Mouse (Mus musculus) liver (tissue): ENCODE data around the gene Cage1.

Experiments used
- DNase-seq: peaks from one replicate; pipeline ENCODE4 v3.0.0-alpha.2; 2020; ENCODE audit warnings: mixed read lengths

The Cage1 gene

GRCm38 (mm10) chr13:38037044-38037687 is at the start of gene Cage1:
TSS of gene Cage1 (minus strand) at chr13:38037069.
- peak; percentile 97 for DNase-seq

GRCm38 (mm10) chr13:38081161-38081560 is 44.3 kb upstream of the Cage1 start:
- DNase-seq: no peak

- no peak for DNase-seq
Observed at GRCm38 (mm10) chr13:38080725-38081124, 43.9 kb upstream of the Cage1 start.

GRCm38 (mm10) chr13:38080014-38080413 is 43.1 kb upstream of the Cage1 start:
- DNase-seq: no peak

GRCm38 (mm10) chr13:38079366-38079765 is 42.5 kb upstream of the Cage1 start:
- DNase-seq: no peak

- DNase-seq: no peak
Observed at GRCm38 (mm10) chr13:38078836-38079235, 42.0 kb upstream of the Cage1 start.

GRCm38 (mm10) chr13:38077113-38077512 is 40.2 kb upstream of the Cage1 start:
- no peak for DNase-seq

- no peak for DNase-seq
Observed at GRCm38 (mm10) chr13:38074404-38074803, 37.5 kb upstream of the Cage1 start.

GRCm38 (mm10) chr13:38073374-38074307 is 36.8 kb upstream of the Cage1 start:
- no peak for DNase-seq

GRCm38 (mm10) chr13:38070945-38071344 is 34.1 kb upstream of the Cage1 start:
- DNase-seq: no peak

GRCm38 (mm10) chr13:38064854-38065663 is 28.2 kb upstream of the Cage1 start:
- peak; percentile 22 for DNase-seq

- no peak for DNase-seq
Observed at GRCm38 (mm10) chr13:38062678-38063077, 25.8 kb upstream of the Cage1 start.

GRCm38 (mm10) chr13:38049888-38050287 is 13.0 kb upstream of the Cage1 start:
- DNase-seq: no peak

GRCm38 (mm10) chr13:38037811-38038210 is 942 bp upstream of the Cage1 start:
- no peak for DNase-seq

GRCm38 (mm10) chr13:38036343-38037043 is 376 bp downstream of the Cage1 start, which contains the start of gene Riok1:
TSS of gene Riok1 (plus strand) at chr13:38036995.
- peak; percentile 30 for DNase-seq

- no peak for DNase-seq
Observed at GRCm38 (mm10) chr13:38028407-38028806, 8.5 kb downstream of the Cage1 start.

GRCm38 (mm10) chr13:38027618-38028248 is 9.1 kb downstream of the Cage1 start:
- no peak for DNase-seq

- peak; percentile 40 for DNase-seq
Observed at GRCm38 (mm10) chr13:38025874-38026273, 11.0 kb downstream of the Cage1 start.

GRCm38 (mm10) chr13:38018791-38019190 is 18.1 kb downstream of the Cage1 start:
- DNase-seq: no peak

- DNase-seq: no peak
Observed at GRCm38 (mm10) chr13:38015591-38015990, 21.3 kb downstream of the Cage1 start.

- DNase-seq: no peak
Observed at GRCm38 (mm10) chr13:38012436-38012835, 24.4 kb downstream of the Cage1 start.

GRCm38 (mm10) chr13:38010444-38010910 is 26.4 kb downstream of the Cage1 start:
- DNase-seq: peak; percentile 68
